Mouse (Mus musculus) myocyte (in vitro differentiated cells): Measurements from ENCODE around the gene Atp2b2. TPM values are rescaled to one million over a fixed set of nuclear protein-coding genes. Genes with fewer than 3 reads are reported as not detected.

Source experiments
- H3K27me3 ChIP-seq: one replicate; pipeline ENCODE4 v1.6.1; 2011; ENCODE audit not compliant: control insufficient read depth, insufficient read depth, insufficient read length
- H3K36me3 ChIP-seq: one replicate; pipeline ENCODE4 v1.6.1; 2011; ENCODE audit not compliant: control insufficient read depth, insufficient read depth
- H3K4me2 ChIP-seq: one replicate; pipeline ENCODE4 v1.6.1; 2011; ENCODE audit warnings: low read depth, control low read depth
- H3K4me3 ChIP-seq: one replicate; pipeline ENCODE4 v1.5.1; 2011; ENCODE audit warnings: mild to moderate bottlenecking, control low read depth, moderate library complexity
- H3K79me2 ChIP-seq: one replicate; pipeline ENCODE4 v1.6.1; 2011; ENCODE audit not compliant: control insufficient read depth, insufficient read depth
- H3ac ChIP-seq: one replicate; pipeline ENCODE4 v1.6.1; 2011; ENCODE audit not compliant: control insufficient read depth, insufficient read length
- CEBPB ChIP-seq: IDR thresholded peaks from 2 replicates; pipeline ENCODE4 v1.6.1; 2011; ENCODE audit warnings: mild to moderate bottlenecking, moderate library complexity; ENCODE audit not compliant: poor library complexity, insufficient read depth, severe bottlenecking
- E2F4 ChIP-seq: IDR thresholded peaks from one replicate; pipeline ENCODE4 v1.6.1; 2011; ENCODE audit warnings: mild to moderate bottlenecking, control low read depth, moderate library complexity; ENCODE audit not compliant: insufficient read depth
- MAX ChIP-seq: IDR thresholded peaks from one replicate; pipeline ENCODE4 v1.6.1; 2011; ENCODE audit warnings: low read depth, mild to moderate bottlenecking, control low read depth
- MYOD1 ChIP-seq, 3 experiments: IDR thresholded peaks; one replicate each; pipeline ENCODE4 v1.6.1; 2011; ENCODE audit warnings: control low read depth in 2 of 3, low read depth in 2 of 3, mild to moderate bottlenecking in 2 of 3, moderate library complexity in 1 of 3; ENCODE audit not compliant: insufficient read length in 2 of 3, control insufficient read depth in 1 of 3
- MYOG ChIP-seq, 3 experiments: IDR thresholded peaks; one replicate each; pipeline ENCODE4 v1.6.1; 2011; ENCODE audit warnings: control low read depth in 2 of 3, low read depth in 2 of 3, mild to moderate bottlenecking in 2 of 3; ENCODE audit not compliant: insufficient read length in 2 of 3, control insufficient read depth in 1 of 3, insufficient read depth in 1 of 3
- POLR2A ChIP-seq: IDR thresholded peaks from one replicate; pipeline ENCODE4 v1.6.1; 2011; ENCODE audit warnings: low read depth, mild to moderate bottlenecking, control low read depth, moderate library complexity; ENCODE audit not compliant: insufficient read length
- POLR2AphosphoS2 ChIP-seq: IDR thresholded peaks from one replicate; pipeline ENCODE4 v1.6.1; 2011; ENCODE audit warnings: low read depth, control low read depth; ENCODE audit not compliant: insufficient read length
- REST ChIP-seq: IDR thresholded peaks from one replicate; pipeline ENCODE4 v1.6.1; 2011; ENCODE audit warnings: mild to moderate bottlenecking, control low read depth, moderate library complexity; ENCODE audit not compliant: insufficient read depth, insufficient read length
- SRF ChIP-seq: IDR thresholded peaks from one replicate; pipeline ENCODE4 v1.6.1; 2011; ENCODE audit warnings: low read depth; ENCODE audit not compliant: control insufficient read depth, insufficient read length
- TCF12 ChIP-seq: IDR thresholded peaks from one replicate; pipeline ENCODE4 v1.6.1; 2011; ENCODE audit warnings: mild to moderate bottlenecking, control low read depth; ENCODE audit not compliant: poor library complexity, insufficient read depth, severe bottlenecking
- TCF3 ChIP-seq: IDR thresholded peaks from one replicate; pipeline ENCODE4 v1.6.1; 2011; ENCODE audit warnings: low read depth, control low read depth; ENCODE audit not compliant: insufficient read length
- USF1 ChIP-seq: IDR thresholded peaks from one replicate; pipeline ENCODE4 v1.6.1; 2011; ENCODE audit warnings: low read depth, mild to moderate bottlenecking, control low read depth, moderate library complexity
- polyA plus RNA-seq: library from polyadenylated mRNA; unstranded; fragments of >200 nt; fragmentation: generic; extraction: Trizol; gene quantifications from one replicate; pipeline ENCODE4 v1.2.1, GENCODE M21; 2012; ENCODE audit warnings: missing spikeins

Gene Atp2b2
- polyA plus RNA-seq, 1 experiment: not detected

DNA sequence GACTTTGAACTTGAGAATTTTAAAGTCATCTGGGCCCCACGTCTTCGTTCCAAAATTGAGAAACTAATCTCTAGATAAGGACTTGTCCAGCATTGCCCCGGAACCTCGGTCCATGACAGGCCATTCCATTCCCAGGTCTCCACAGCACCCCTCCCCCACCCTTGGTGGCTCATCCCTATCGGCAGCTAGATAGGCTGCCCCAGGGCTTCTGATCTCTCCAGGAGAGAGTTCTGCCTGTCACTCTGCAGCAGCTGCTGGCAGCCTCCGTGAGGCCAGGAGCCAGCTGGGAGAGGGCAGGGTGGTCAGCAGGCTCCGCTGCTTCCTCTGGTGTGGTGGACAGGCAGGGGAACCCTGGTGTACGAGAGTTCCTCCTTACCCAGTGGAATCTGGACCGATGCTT lies 159.2 kb downstream of the Atp2b2 start:
- Histone ChIP-seq H3K4me2 (no peak overlapping the region), H3ac (no peak overlapping the region), H3K4me3 (no peak overlapping the region), H3K79me2 (no peaks in the 10 kb centered on the region), H3K36me3 (no peaks in the 10 kb centered on the region), H3K27me3 (peaks cover 11% of the 10 kb centered on the region)
- no peak for TF ChIP-seq SRF
- TF ChIP-seq USF1: no peak
- no peak for TF ChIP-seq CEBPB
- TF ChIP-seq POLR2AphosphoS2: no peak
- no peak for TF ChIP-seq MYOD1 (IDR thresholded peaks at IDR 0.05; ENCODE audit: control insufficient read depth in 1 of 3, insufficient read length in 2 of 3, low read depth in 2 of 3)
- no peak for TF ChIP-seq MAX
- no peak for TF ChIP-seq MYOG (IDR thresholded peaks at IDR 0.05; ENCODE audit: control insufficient read depth in 1 of 3, insufficient read depth in 1 of 3, insufficient read length in 2 of 3, low read depth in 2 of 3)
- TF ChIP-seq E2F4: no peak
- TF ChIP-seq REST: no peak
- no peak for TF ChIP-seq TCF12
- TF ChIP-seq POLR2A: no peak
- no peak for TF ChIP-seq TCF3

DNA sequence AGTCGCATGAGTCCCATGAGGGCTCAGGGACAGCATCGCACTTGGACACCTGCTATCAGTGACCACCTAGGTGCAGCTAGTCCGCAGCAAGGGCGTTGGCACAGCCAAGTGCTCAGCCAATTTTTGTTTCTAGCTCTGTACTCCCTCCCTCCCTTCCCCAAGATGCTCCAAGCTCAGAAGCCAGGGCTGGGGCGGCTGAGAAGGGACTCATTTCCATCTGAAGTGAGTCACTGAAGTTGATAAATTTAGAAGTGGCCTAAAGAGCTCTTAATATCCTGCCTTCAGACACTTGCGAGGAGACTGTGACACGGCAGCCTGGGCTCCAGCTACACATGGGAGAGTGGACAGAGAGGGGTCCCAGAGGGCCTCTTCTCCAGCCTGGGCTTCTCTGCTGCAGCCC lies 160.0 kb downstream of the Atp2b2 start:
- Histone ChIP-seq H3K79me2 (no peaks in the 10 kb centered on the region), H3K36me3 (no peaks in the 10 kb centered on the region), H3K27me3 (peaks cover 6% of the 10 kb centered on the region), H3ac (no peak overlapping the region), H3K4me3 (no peak overlapping the region), H3K4me2 (no peak overlapping the region)
- TF ChIP-seq REST: no peak
- TF ChIP-seq CEBPB: no peak
- TF ChIP-seq POLR2AphosphoS2: no peak
- TF ChIP-seq POLR2A: no peak
- no peak for TF ChIP-seq USF1
- TF ChIP-seq SRF: no peak
- no peak for TF ChIP-seq MYOG (IDR thresholded peaks at IDR 0.05; ENCODE audit: control insufficient read depth in 1 of 3, insufficient read depth in 1 of 3, insufficient read length in 2 of 3, low read depth in 2 of 3)
- no peak for TF ChIP-seq E2F4
- no peak for TF ChIP-seq TCF12
- no peak for TF ChIP-seq TCF3
- TF ChIP-seq MYOD1 (IDR thresholded peaks at IDR 0.05; ENCODE audit: control insufficient read depth in 1 of 3, insufficient read length in 2 of 3, low read depth in 2 of 3): no peak
- TF ChIP-seq MAX: no peak

DNA sequence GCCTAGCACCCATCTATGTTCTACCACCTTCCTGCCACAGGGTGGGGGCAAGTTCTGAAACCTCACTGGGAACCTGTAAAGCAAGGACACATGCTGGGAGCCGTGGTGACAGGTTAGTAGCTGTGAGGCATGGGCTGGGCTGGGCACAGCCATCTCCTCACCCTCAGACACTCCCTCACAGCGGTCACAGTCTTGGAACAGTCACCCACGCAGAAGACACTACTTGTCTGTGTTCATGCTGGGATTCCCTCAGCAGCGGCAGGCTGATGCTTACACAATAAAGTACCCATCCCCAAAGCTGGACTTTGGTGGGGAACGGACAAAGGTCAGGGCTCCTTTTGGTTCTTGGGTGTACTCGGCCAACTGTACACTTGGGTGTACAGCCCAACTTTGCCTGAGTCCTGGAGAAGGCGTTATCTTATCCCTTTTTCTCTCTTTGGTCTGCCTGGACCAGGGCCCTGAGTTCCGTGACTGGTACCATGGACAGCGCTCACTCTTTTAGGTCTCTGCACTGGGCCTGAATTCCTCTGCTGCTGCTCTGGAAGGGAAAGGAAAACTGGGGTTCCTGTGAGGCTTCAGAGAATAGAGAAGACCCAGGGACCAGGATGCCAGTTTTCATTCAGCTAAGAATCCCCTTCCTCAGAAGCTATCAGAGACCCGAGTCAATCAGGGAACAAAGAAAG lies 160.7 kb downstream of the Atp2b2 start:
- no peak for TF ChIP-seq MAX
- peak; percentile 87 for TF ChIP-seq REST
- no peak overlapping the region for H3K4me3 ChIP-seq
- H3K27me3 ChIP-seq: peaks cover 6% of the 10 kb centered on the region
- H3ac ChIP-seq: no peak overlapping the region
- no peak overlapping the region for H3K4me2 ChIP-seq
- no peaks in the 10 kb centered on the region for H3K79me2 ChIP-seq
- no peaks in the 10 kb centered on the region for H3K36me3 ChIP-seq

- TF ChIP-seq POLR2AphosphoS2: no peak
- no peak for TF ChIP-seq SRF
- no peak for TF ChIP-seq REST
- no peak for TF ChIP-seq E2F4
- Histone ChIP-seq H3K36me3 (no peaks in the 10 kb centered on the region), H3ac (no peak overlapping the region), H3K4me3 (no peak overlapping the region), H3K27me3 (no peaks in the 10 kb centered on the region), H3K4me2 (no peak overlapping the region), H3K79me2 (no peaks in the 10 kb centered on the region)
Measured at GRCm38 (mm10) chr6:113879366-113879765, 163.0 kb downstream of the Atp2b2 start.

DNA sequence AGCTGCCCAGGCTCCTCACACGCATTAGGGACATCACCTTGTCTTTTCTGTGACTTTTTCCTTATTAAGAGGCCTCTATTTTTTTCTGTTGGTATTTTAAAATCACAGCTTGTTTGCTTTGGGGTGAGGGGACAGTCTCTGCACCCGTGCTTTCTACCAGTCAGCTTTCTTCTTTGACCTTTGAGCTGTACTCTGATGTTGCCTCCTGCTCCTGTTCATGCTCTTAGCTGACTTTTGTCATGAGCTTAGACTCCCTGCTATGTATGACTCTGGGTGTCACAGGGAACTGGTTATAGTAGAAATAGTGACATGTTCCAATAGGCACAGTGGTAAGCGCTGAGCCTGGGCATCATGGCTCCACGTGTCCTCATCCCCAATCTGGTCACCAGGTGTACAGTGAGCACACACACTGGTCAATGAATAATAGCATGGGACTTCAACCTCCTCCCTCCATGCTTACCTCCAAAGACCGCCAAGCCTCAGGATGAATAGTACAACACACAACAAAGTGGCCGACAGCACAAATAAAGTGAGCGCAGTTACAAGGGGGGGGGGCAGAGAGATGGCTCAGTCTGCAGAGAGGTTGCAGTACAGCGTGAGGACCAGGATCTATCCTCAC lies 163.8 kb downstream of the Atp2b2 start:
- Histone ChIP-seq H3K79me2 (no peaks in the 10 kb centered on the region), H3K4me2 (no peak overlapping the region), H3ac (no peak overlapping the region), H3K36me3 (no peaks in the 10 kb centered on the region), H3K4me3 (no peak overlapping the region), H3K27me3 (no peaks in the 10 kb centered on the region)
- TF ChIP-seq TCF3 (no peak), MYOG (IDR thresholded peaks at IDR 0.05; ENCODE audit: control insufficient read depth in 1 of 3, insufficient read depth in 1 of 3, insufficient read length in 2 of 3, low read depth in 2 of 3) (no peak), E2F4 (no peak), TCF12 (no peak), CEBPB (no peak), REST (no peak), POLR2AphosphoS2 (no peak), MYOD1 (IDR thresholded peaks at IDR 0.05; ENCODE audit: control insufficient read depth in 1 of 3, insufficient read length in 2 of 3, low read depth in 2 of 3) (no peak), USF1 (no peak), MAX (no peak), POLR2A (no peak), SRF (no peak)
